Mouse (Mus musculus) stomach, embryonic 16.5 days (tissue): ENCODE measurements around the gene Kalrn. TPM values are rescaled to one million over a fixed set of nuclear protein-coding genes. Genes with fewer than 3 reads are reported as not detected.

ENCODE experiments used
- ATAC-seq: fragments of 200-750 bp; cut with Nextera tagmentation; 2 replicates; pipeline ENCODE4 v1.8.0; 2017; ENCODE audit warnings: moderate number of reproducible peaks, moderate TSS enrichment; ENCODE audit not compliant: insufficient read depth, low FRiP score
- H3K27ac ChIP-seq: fragments of 300-500 bp; sonication (generic); 2 replicates; pipeline ENCODE4 v1.5.1; 2014; ENCODE audit warnings: low read length
- H3K27me3 ChIP-seq: fragments of 300-500 bp; sonication (generic); 2 replicates; pipeline ENCODE4 v1.6.1; 2014; ENCODE audit warnings: low read length, control low read depth, mixed read lengths; ENCODE audit not compliant: control insufficient read depth, insufficient read depth
- H3K36me3 ChIP-seq: fragments of 300-500 bp; sonication (generic); 2 replicates; pipeline ENCODE4 v1.6.1; 2014; ENCODE audit warnings: low read length; ENCODE audit not compliant: control insufficient read depth, insufficient read depth
- H3K4me1 ChIP-seq: fragments of 300-500 bp; sonication (generic); 2 replicates; pipeline ENCODE4 v1.6.1; 2014; ENCODE audit warnings: low read length, control low read depth, mixed read lengths; ENCODE audit not compliant: control insufficient read depth, insufficient read depth
- H3K4me2 ChIP-seq: fragments of 300-500 bp; sonication (generic); 2 replicates; pipeline ENCODE4 v1.6.1; 2014; ENCODE audit warnings: low read depth, low read length, mixed read lengths
- H3K4me3 ChIP-seq: fragments of 300-500 bp; sonication (generic); replicated peaks from 2 replicates; pipeline ENCODE4 v1.5.1; 2014; ENCODE audit warnings: mild to moderate bottlenecking, low read length
- H3K9ac ChIP-seq: fragments of 300-500 bp; sonication (generic); 2 replicates; pipeline ENCODE4 v1.6.1; 2014; ENCODE audit warnings: low read length
- H3K9me3 ChIP-seq: fragments of 300-500 bp; sonication (generic); replicated peaks from 2 replicates; pipeline ENCODE4 v1.6.1; 2016; ENCODE audit warnings: low read length, control low read depth; ENCODE audit not compliant: control insufficient read depth
- WGBS: fragments of 180-500 bp; shearing (Covaris S2); extraction: QIAGEN DNeasy Blood & Tissue Kit; methylation state at CpG from one replicate; pipeline ENCODE4 v1.1.7; 2014; 5-methylcytosine and 5-hydroxymethylcytosine counted together
- polyA plus RNA-seq: library from polyadenylated mRNA; unstranded; fragments of >200 nt; fragmentation: Nextera tagmentation; extraction: Ambion mirVana; gene quantifications from 2 replicates; pipeline ENCODE4 v1.2.1, GENCODE M21; 2015

The Kalrn gene
- polyA plus RNA-seq, 1 experiment from 2014 or later: 22.7 TPM

DNA sequence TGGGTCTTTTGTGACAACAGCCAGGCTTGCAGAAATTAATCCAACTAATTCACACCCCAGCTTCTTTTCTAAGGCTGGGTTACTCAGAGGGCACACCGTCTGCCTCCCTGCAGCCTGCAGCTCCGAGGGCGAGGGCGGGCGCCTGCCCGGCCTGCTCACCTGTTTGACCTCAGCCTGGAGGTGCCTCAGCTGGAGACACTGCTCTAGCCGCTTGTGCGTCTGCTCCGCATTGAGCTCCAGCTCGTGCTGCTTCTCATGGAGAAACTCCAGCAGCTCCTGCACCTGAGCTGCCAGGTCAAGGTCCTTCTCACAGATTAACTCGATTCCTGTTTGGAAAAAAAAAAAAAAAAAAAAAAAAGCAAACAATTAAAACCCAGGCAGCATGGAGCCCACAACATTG lies 338.2 kb downstream of the Kalrn start:
- no peak for ATAC-seq
- Histone ChIP-seq H3K4me1 (no peaks in the 10 kb centered on the region), H3K4me3 (no peak overlapping the region), H3K9me3 (no peaks in the 10 kb centered on the region), H3K27ac (no peak overlapping the region), H3K27me3 (no peaks in the 10 kb centered on the region), H3K9ac (no peak overlapping the region), H3K4me2 (no peak overlapping the region), H3K36me3 (no peaks in the 10 kb centered on the region)
- 58% methylated on average over 11 of the region's 11 CpGs for WGBS

DNA sequence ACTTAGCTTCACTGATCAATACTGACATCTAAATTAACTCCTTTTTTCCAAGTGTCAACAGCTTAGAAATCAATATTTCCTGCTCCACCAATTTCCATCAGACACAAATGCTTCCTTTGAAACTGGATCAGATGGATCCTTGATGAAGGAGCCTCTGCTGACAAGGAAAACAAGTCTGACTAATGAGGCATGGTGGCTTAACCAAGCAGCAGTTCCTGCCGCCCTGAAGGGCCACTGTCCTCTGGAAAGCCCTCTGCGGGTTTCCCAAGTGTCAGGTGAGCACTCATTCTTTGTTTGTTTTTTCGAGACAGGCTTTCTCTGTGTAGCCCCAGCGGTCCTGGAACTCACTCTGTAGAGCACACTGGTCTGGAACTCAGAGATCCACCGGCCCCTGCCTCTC lies 341.4 kb downstream of the Kalrn start:
- Histone ChIP-seq H3K27ac (no peak overlapping the region), H3K9me3 (no peaks in the 10 kb centered on the region), H3K4me1 (no peaks in the 10 kb centered on the region), H3K36me3 (no peaks in the 10 kb centered on the region), H3K4me3 (no peak overlapping the region), H3K27me3 (no peaks in the 10 kb centered on the region), H3K4me2 (no peak overlapping the region), H3K9ac (no peak overlapping the region)
- WGBS: 39% methylated on average over 5 of the region's 5 CpGs
- ATAC-seq: no peak

DNA sequence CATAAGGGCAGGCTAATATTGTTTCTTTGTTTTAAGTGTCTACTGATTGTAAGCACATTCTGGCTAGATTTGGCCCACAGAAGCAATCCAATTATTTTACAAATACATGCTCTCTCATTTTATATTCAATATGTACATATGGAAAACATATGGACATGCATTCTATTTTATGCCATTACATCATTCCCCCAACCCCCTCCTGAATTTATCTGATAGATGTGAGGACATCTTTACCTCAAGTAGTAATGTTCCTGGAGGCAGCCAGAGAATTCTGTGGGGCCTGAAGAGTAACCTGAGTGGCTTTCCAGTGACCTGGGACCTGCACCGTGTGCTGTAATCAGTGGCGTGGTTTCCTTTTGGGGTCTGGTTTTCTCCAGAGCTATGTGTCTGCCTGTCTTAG lies 342.2 kb downstream of the Kalrn start:
- Histone ChIP-seq H3K4me1 (no peaks in the 10 kb centered on the region), H3K36me3 (no peaks in the 10 kb centered on the region), H3K4me2 (no peak overlapping the region), H3K4me3 (no peak overlapping the region), H3K27me3 (no peaks in the 10 kb centered on the region), H3K27ac (no peak overlapping the region), H3K9ac (no peak overlapping the region), H3K9me3 (no peaks in the 10 kb centered on the region)
- WGBS: 18% methylated on average over 2 of the region's 2 CpGs
- no peak for ATAC-seq

DNA sequence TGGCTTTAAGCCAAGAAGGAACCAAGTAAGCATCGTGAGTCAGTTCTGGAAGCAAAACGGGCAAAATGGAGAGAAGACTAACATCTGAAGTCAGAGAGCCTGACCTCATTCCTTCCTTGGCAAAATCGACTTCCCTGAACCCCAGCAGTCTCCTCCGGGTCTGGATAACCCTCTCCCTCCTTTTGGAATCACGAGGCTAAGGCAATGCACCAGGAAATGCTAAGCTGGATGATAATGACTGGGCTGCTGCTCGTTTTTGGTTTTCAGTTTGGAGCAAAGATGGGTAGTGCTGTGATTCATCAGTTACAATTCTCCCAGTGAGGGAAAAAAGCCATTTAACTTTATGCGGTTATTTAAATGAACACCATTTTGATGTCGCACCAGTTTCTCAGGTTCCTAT lies 344.0 kb downstream of the Kalrn start:
- Histone ChIP-seq H3K4me2 (no peak overlapping the region), H3K27me3 (no peaks in the 10 kb centered on the region), H3K4me3 (no peak overlapping the region), H3K9me3 (no peaks in the 10 kb centered on the region), H3K36me3 (no peaks in the 10 kb centered on the region), H3K4me1 (no peaks in the 10 kb centered on the region), H3K27ac (no peak overlapping the region), H3K9ac (no peak overlapping the region)
- 67% methylated on average over 8 of the region's 8 CpGs for whole genome bisulfite sequencing
- no peak for ATAC-seq

DNA sequence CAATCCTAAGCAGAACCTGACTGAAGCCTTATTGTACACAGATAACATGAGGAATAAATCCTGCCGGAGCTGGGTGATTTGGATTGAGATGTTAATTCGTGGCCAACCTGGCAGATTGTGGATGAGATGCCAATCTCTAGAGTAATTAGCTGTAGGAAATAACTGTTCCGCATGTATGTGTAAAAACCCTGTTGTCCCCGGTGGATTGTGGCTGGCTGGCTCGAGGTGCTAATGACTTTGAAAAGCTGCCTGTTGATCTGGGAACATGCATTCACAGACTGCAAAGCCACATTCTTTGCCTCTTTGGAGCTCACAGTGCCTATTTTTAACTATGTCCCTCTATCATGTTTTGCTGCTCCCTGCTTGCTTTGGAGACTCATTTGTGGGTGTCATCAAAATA lies 344.7 kb downstream of the Kalrn start:
- H3K9me3 ChIP-seq: no peaks in the 10 kb centered on the region
- H3K4me1 ChIP-seq: no peaks in the 10 kb centered on the region
- 71% methylated on average over 5 of the region's 5 CpGs for WGBS
- no peak for ATAC-seq
- no peaks in the 10 kb centered on the region for H3K36me3 ChIP-seq
- no peak overlapping the region for H3K27ac ChIP-seq
- no peak overlapping the region for H3K4me2 ChIP-seq
- H3K9ac ChIP-seq: no peak overlapping the region
- no peaks in the 10 kb centered on the region for H3K27me3 ChIP-seq
- no peak overlapping the region for H3K4me3 ChIP-seq

DNA sequence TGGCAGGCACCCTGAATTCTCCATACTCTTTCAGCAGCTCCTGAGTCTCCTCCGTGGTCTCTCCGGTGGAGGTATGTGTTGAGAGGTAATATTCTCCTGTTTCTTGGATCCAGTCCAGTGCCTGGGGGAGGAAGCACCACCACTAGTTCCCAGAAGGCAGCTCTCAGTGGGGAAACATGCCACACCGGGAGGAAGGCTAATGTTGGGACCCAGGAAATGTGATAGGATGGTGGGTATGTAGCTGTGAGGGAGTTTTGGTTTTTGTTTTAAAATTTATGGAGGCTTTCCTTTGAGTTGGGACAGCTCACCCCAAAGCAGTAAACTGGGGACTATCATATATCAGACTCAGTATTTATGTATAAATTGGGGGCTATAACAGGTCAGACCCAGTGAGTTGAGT lies 361.2 kb downstream of the Kalrn start:
- Histone ChIP-seq H3K27ac (no peak overlapping the region), H3K4me2 (no peak overlapping the region), H3K27me3 (no peaks in the 10 kb centered on the region), H3K4me3 (no peak overlapping the region), H3K9ac (no peak overlapping the region), H3K36me3 (no peaks in the 10 kb centered on the region), H3K4me1 (peaks cover 3% of the 10 kb centered on the region), H3K9me3 (no peaks in the 10 kb centered on the region)
- no peak for ATAC-seq
- 77% methylated on average over 3 of the region's 3 CpGs for WGBS

DNA sequence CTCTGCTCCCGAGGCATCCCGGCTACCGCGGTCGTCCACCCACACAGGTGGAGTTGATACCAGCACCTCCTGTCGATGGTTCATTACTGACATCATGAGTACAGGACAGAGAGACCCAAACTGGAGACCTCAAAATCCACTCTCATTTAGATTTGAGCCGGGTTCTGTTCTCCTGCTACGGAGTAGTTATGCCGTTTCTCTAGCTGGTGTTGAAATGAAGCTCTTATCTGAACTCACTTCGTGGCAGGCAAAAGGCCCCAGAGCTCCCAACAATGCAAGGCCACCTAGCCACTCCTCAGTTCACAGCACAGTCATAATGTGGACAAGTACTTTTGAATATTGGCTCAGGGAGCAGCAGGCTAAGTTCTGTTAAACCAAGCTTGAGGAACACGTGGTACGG lies 362.1 kb downstream of the Kalrn start:
- 55% methylated on average over 12 of the region's 12 CpGs for WGBS
- ATAC-seq: no peak
- Histone ChIP-seq H3K4me1 (peaks cover 3% of the 10 kb centered on the region), H3K9me3 (no peaks in the 10 kb centered on the region), H3K27me3 (no peaks in the 10 kb centered on the region), H3K27ac (no peak overlapping the region), H3K9ac (no peak overlapping the region), H3K4me3 (no peak overlapping the region), H3K36me3 (no peaks in the 10 kb centered on the region), H3K4me2 (no peak overlapping the region)

DNA sequence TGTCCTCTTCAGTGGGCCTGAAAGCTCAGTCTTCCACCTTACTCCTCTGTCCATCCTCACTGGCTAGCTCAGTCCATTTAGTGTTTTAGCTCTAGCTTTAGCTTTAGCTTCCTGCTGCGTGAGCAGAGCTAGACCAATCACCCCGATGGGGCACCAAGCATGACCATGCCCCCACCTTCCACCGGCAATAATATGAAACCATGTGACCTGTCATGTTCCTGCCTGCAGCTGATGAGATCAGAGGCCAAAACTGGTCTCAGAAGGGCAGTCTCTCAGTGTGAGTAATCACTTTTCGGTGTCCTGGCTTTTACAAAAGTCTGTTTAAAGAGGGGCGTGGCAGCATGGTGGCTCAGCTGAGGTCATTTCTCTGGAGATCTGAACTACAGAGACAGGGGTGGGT lies 364.6 kb downstream of the Kalrn start:
- H3K9ac ChIP-seq: no peak overlapping the region
- no peaks in the 10 kb centered on the region for H3K27me3 ChIP-seq
- 38% methylated on average over 5 of the region's 5 CpGs for WGBS
- ATAC-seq: peak; percentile 80; the same call in 1 of the 2 replicates
- no peak overlapping the region for H3K27ac ChIP-seq
- H3K9me3 ChIP-seq: no peaks in the 10 kb centered on the region
- no peak overlapping the region for H3K4me3 ChIP-seq
- no peaks in the 10 kb centered on the region for H3K36me3 ChIP-seq
- peaks cover 3% of the 10 kb centered on the region for H3K4me1 ChIP-seq
- no peak overlapping the region for H3K4me2 ChIP-seq

DNA sequence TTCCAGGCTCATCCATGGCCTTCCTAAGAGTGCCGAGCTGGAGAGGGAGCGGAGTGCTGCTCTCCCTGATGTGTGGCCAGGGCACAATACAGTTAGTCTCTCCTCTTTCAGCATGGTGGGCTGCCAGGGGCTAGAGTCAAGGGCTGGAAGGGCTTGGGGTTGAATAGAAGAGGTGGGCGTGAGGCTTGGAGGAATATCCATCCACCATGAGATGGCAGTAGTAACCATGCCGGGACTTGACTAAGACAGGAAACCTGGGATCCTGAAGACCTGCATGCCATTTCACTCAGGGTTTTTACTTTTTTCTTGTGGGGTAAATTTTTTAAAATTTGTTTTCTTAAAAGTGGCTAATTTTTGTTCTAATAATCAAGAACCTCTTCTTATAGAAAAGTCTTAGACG lies 365.4 kb downstream of the Kalrn start:
- H3K9me3 ChIP-seq: no peaks in the 10 kb centered on the region
- H3K9ac ChIP-seq: no peak overlapping the region
- no peaks in the 10 kb centered on the region for H3K27me3 ChIP-seq
- no peak overlapping the region for H3K4me3 ChIP-seq
- 86% methylated on average over 5 of the region's 5 CpGs for WGBS
- H3K36me3 ChIP-seq: no peaks in the 10 kb centered on the region
- H3K27ac ChIP-seq: no peak overlapping the region
- H3K4me2 ChIP-seq: no peak overlapping the region
- no peak for ATAC-seq
- peaks cover 3% of the 10 kb centered on the region for H3K4me1 ChIP-seq

DNA sequence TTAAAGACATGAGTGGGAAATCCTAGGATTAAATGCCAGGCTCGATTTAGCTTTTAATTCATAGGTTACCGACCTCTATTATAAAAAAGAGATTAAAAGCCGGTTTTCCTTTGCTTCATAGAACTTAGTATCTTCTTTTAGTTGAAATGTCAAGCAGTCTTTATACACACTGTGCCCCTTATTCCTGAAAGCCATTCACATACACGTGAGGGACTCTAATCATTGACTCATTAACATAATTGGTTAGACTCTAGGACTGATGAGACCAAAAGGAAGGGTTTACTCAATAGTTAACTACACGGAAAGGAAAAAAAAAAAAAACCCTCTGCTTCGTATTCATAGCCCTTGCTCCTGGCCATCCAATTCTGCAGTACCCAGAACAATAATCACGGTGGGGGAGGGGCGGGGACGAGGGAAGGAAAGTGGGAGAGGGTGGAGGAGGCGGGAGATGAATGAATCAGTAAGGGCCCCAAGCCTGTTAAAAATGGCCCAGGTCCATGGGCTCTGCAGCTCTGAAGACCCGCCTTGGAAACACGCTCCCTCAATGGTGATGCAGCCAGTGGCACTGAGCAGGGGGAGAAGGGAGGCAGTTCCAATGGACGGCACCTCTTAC lies 368.7 kb downstream of the Kalrn start:
- no peak overlapping the region for H3K27ac ChIP-seq
- no peak overlapping the region for H3K9ac ChIP-seq
- no peaks in the 10 kb centered on the region for H3K36me3 ChIP-seq
- WGBS: 84% methylated on average over 13 of the region's 13 CpGs
- no peaks in the 10 kb centered on the region for H3K9me3 ChIP-seq
- H3K27me3 ChIP-seq: no peaks in the 10 kb centered on the region
- H3K4me1 ChIP-seq: peaks cover 3% of the 10 kb centered on the region
- H3K4me3 ChIP-seq: no peak overlapping the region
- H3K4me2 ChIP-seq: no peak overlapping the region
- no peak for ATAC-seq
